Mouse (Mus musculus) forebrain, embryonic 15.5 days (tissue): Measurements from ENCODE around the gene Ergic1. TPM values are rescaled to one million over a fixed set of nuclear protein-coding genes. Genes with fewer than 3 reads are reported as not detected.

Experiments
- ATAC-seq: fragments of 200-750 bp; cut with Nextera tagmentation; replicated peaks from 2 replicates; pipeline ENCODE4 v1.8.0; 2017; ENCODE audit warnings: mild to moderate bottlenecking, moderate TSS enrichment, moderate library complexity
- H3K27ac ChIP-seq: fragments of 300-500 bp; sonication (generic); replicated peaks from 2 replicates; pipeline ENCODE4 v1.5.1; 2015; ENCODE audit warnings: mild to moderate bottlenecking, inconsistent platforms
- H3K27me3 ChIP-seq: fragments of 300-500 bp; sonication (generic); 2 replicates; pipeline ENCODE4 v1.6.1; 2015; ENCODE audit warnings: inconsistent platforms
- H3K36me3 ChIP-seq: fragments of 300-500 bp; sonication (generic); 2 replicates; pipeline ENCODE4 v1.6.1; 2015; ENCODE audit warnings: mild to moderate bottlenecking, inconsistent platforms
- H3K4me1 ChIP-seq: fragments of 300-500 bp; sonication (generic); 2 replicates; pipeline ENCODE4 v1.6.1; 2015; ENCODE audit warnings: inconsistent platforms
- H3K4me2 ChIP-seq: fragments of 300-500 bp; sonication (generic); replicated peaks from 2 replicates; pipeline ENCODE4 v1.6.1; 2015; ENCODE audit warnings: mild to moderate bottlenecking, inconsistent platforms
- H3K4me3 ChIP-seq: fragments of 300-500 bp; sonication (generic); 2 replicates; pipeline ENCODE4 v1.5.1; 2015; ENCODE audit warnings: mild to moderate bottlenecking, inconsistent platforms
- H3K9ac ChIP-seq: fragments of 300-500 bp; sonication (generic); replicated peaks from 2 replicates; pipeline ENCODE4 v1.6.1; 2015; ENCODE audit warnings: mild to moderate bottlenecking, inconsistent platforms
- H3K9me3 ChIP-seq: fragments of 300-500 bp; sonication (generic); 2 replicates; pipeline ENCODE4 v1.6.1; 2016; ENCODE audit warnings: inconsistent platforms
- WGBS: fragments of 180-500 bp; shearing (Covaris S2); methylation state at CpG from one replicate; pipeline ENCODE4 v1.1.7; 2015; ENCODE audit warnings: mixed read lengths; 5-methylcytosine and 5-hydroxymethylcytosine counted together
- polyA plus RNA-seq: library from polyadenylated mRNA; unstranded; fragments of >200 nt; fragmentation: Nextera tagmentation; extraction: Ambion mirVana; gene quantifications from 2 replicates; pipeline ENCODE4 v1.2.1, GENCODE M21; 2015

Ergic1 gene
- 90.4 and 98.7 TPM in 2 replicates for polyA plus RNA-seq

DNA sequence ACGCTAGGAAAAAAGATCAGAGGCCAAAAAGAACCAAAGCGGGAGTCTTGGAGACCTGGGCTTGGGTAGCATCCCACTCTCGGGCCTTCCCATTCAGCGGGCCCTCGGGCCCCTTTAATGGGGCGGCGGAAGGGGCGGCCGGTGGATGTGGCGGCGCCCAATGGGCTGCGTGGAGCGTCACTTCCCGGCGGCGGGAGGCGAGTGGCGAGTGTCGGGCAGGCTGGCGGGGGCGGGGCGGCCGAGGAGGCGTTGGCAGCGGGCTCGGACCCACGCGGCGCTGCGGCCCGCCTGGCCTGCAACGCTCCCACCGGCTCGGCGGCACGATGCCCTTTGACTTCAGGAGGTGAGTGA lies at the start of gene Ergic1:
Gene Ergic1, plus strand, starts transcription at position 200 of the 351 bp plus-strand sequence.
- under 1% methylated on average over 30 of the region's 36 CpGs for WGBS

DNA sequence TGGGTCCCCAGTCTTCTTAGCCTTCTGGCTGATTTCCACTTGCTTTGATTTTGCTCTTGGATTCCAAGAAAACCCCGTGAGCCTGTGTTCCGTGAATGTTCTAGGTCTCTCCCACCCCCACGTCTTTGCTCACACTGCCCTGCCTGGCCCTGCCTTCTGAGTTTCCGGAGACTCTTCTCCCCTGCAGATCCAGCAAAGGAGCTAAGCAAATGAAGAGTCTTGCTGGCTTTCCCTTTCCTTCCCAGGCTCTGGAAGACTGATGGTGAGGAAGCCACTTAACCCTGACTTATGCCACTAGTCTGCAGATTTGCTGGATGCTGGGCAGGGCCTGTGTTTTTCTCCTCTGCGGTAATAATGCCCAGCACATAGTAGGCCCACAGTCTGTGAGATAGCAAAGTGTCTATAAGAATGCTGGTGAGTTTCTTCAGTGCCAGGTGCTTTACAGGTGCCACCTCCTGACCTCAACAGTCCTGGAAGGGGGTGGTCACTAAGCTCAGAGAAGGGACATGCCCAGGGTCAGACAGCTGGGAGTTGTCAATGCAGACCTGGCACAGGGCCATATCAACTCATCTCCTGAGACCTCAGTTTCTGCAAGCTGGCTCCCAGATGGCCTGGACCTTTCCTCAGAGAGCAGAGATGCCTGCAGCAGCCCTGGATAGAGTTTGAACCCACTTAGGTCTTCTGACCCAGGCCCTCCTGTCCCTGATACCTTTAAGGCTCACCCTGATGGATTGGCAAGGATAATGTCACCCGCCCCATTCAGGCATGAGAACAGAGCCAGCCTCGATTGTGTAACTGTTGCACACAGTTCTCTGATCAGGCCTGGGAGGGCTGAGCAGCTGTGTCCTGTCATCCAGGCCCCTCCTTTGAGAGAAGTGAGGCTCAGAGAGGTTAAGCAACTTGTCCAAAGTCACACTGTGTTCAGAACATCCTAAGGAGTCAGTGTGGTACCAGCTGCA lies 49.2 kb upstream of the Ergic1 start:
- WGBS: 67% methylated on average over 7 of the region's 7 CpGs
- Histone ChIP-seq H3K27ac (no peak overlapping the region; the same call in 1 of the 2 replicates), H3K27me3 (no peaks in the 10 kb centered on the region), H3K4me1 (peaks cover 16% of the 10 kb centered on the region; the same call in 1 of the 2 replicates), H3K9ac (no peak overlapping the region), H3K9me3 (no peaks in the 10 kb centered on the region), H3K36me3 (no peaks in the 10 kb centered on the region), H3K4me3 (no peak overlapping the region), H3K4me2 (no peak overlapping the region)
- ATAC-seq: no peak

More for the DNA sequence above, at the start of gene Ergic1:
- Histone ChIP-seq H3K9ac (peak within 1 kb of the TSS; percentile 90), H3K27ac (peak within 1 kb of the TSS; percentile 85), H3K36me3 (peaks cover 16% of the 10 kb centered on the region), H3K4me2 (peak within 1 kb of the TSS; percentile 93), H3K9me3 (no peaks in the 10 kb centered on the region; the same call in 1 of the 2 replicates), H3K4me3 (peak within 1 kb of the TSS; percentile 91), H3K27me3 (no peaks in the 10 kb centered on the region), H3K4me1 (peaks cover 33% of the 10 kb centered on the region)
- peak; percentile 98 for ATAC-seq

DNA sequence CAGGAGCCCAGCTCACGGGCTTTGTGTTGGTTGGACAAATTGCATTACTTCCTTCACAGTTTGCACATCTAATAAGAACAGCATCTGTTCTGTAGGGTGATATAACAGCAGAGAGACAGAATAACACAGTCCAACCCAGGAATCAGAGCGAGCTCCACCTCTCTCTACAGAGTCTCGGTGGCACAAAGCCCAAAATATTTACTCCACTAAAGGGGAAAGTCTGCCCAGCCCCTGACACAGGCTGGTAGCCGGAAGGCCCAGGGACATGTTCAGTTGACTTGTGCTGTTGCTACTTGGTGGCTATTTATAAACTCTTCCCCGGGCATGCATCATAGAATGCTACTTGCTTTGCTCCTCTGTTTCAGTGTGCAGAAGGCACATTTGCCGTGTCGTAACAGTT lies 48.3 kb upstream of the Ergic1 start:
- ATAC-seq: no peak
- Histone ChIP-seq H3K4me2 (no peak overlapping the region), H3K36me3 (no peaks in the 10 kb centered on the region), H3K9ac (no peak overlapping the region), H3K4me3 (no peak overlapping the region), H3K27me3 (no peaks in the 10 kb centered on the region), H3K27ac (no peak overlapping the region), H3K9me3 (no peaks in the 10 kb centered on the region), H3K4me1 (peaks cover 16% of the 10 kb centered on the region; the same call in 1 of the 2 replicates)
- WGBS: 56% methylated on average over 7 of the region's 7 CpGs

DNA sequence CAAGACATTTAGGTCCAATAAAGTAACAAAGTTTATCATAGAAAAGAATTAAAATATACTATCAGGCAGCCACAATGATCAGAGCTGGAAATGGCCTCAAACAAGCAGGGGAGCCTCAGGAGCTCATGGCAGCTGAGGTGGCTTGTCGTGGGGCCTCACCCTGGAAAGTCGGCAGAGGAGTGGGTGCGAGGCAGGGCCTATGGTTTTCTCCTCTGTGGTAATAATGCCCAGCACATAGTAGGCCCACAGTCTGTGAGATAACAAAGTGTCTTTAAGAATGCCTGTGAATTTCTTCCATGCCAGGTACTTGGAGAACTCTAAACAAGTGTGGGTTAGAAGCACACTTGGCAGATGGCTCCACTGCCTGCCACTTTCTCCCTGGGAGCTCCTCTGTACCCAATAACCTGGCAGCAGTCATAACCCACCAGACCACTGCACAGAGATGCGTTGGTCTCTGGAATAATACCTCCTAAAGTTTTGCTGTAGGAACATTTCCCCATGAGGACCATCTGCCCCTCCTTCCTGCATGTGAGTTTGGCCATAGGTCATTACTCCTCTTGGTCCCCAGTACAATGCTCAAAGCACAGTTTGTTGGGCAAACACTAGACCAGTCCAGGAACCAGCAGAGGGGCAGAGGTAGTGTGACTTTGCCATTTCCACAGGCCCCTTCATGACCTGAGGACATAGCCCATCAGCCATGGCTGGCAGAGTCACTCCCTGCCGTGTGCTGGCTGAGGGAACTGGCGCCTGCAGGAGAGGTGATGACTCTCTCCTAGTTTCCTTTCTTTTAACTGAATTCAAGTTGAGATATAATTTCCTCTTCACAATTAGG lies 47.6 kb upstream of the Ergic1 start:
- Histone ChIP-seq H3K27ac (no peak overlapping the region), H3K4me1 (peaks cover 16% of the 10 kb centered on the region; the same call in 1 of the 2 replicates), H3K27me3 (no peaks in the 10 kb centered on the region), H3K4me2 (no peak overlapping the region), H3K36me3 (no peaks in the 10 kb centered on the region), H3K4me3 (no peak overlapping the region), H3K9me3 (no peaks in the 10 kb centered on the region), H3K9ac (no peak overlapping the region)
- ATAC-seq: no peak
- 76% methylated on average over 6 of the region's 6 CpGs for WGBS

DNA sequence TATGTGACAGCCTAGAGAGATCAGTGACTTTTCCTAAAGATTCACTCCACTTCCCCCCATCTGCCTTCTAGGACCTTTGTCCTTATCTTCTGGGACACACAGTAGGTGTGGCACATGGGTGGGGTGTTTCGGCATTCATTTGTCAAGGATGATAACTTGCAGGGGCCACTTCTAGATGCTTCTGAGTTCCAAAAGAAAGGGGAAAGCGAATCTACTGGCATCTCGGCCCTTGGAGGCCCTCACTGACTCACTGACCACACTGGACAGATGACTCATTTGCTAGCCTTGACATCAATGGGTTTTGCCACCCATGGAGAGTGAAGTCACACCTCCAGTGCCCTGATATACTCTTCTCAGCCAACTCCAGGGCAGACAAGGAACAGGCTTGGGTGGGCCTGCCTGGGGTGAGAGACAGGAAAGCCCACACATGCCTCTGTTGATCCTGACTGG lies 46.7 kb upstream of the Ergic1 start:
- Histone ChIP-seq H3K4me1 (peaks cover 12% of the 10 kb centered on the region; the same call in 1 of the 2 replicates), H3K36me3 (no peaks in the 10 kb centered on the region), H3K9ac (no peak overlapping the region), H3K27ac (no peak overlapping the region), H3K4me2 (no peak overlapping the region), H3K27me3 (no peaks in the 10 kb centered on the region), H3K9me3 (no peaks in the 10 kb centered on the region), H3K4me3 (no peak overlapping the region)
- no peak for ATAC-seq
- WGBS: 79% methylated on average over 3 of the region's 3 CpGs

DNA sequence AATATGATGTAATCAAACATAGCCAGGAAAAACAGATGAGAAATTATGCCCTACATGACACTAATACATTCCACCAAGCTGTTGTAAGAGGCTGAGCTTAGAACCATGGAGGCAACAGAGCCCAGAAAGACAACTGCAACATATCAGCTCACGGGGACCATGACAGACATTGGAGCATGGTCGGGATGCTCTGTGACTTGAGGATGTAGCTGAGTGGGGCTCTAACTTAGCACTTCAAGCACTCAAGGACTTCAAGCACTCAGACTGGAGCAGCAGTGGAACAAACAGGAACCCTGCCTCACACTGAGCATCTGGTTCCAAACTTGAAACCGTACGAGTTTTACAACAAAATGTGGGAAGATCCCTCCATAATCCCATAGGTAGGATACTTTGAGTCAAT lies 45.6 kb upstream of the Ergic1 start:
- no peak overlapping the region for H3K27ac ChIP-seq
- peaks cover 12% of the 10 kb centered on the region; the same call in 1 of the 2 replicates for H3K4me1 ChIP-seq
- H3K9me3 ChIP-seq: no peaks in the 10 kb centered on the region
- H3K4me2 ChIP-seq: no peak overlapping the region
- WGBS: 91% methylated on average over 4 of the region's 4 CpGs
- no peak overlapping the region for H3K4me3 ChIP-seq
- H3K36me3 ChIP-seq: no peaks in the 10 kb centered on the region
- no peak overlapping the region for H3K9ac ChIP-seq
- no peaks in the 10 kb centered on the region for H3K27me3 ChIP-seq
- ATAC-seq: no peak

DNA sequence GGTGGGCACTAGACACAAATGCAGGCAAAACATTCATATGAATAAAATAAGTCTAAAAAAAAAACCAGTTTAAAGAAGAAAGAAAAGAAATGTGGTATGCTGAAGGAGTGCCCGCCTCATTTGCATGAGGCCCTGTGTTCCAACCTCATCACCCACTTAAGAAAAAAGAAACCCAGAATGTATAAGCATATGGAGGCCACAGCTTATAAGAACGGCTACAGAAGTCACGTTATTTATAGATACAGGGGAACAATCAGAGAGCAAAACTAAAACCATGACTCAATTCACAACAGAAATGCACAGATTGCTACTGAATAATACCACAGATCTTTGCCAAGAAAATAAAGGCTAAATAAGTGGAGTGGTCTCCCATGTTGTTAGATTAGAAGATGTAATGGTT lies 43.0 kb upstream of the Ergic1 start:
- Histone ChIP-seq H3K4me2 (no peak overlapping the region), H3K4me3 (no peak overlapping the region), H3K36me3 (no peaks in the 10 kb centered on the region), H3K27ac (no peak overlapping the region), H3K4me1 (no peaks in the 10 kb centered on the region), H3K9me3 (no peaks in the 10 kb centered on the region), H3K27me3 (no peaks in the 10 kb centered on the region), H3K9ac (no peak overlapping the region)
- 82% methylated on average over 3 of the region's 3 CpGs for WGBS
- ATAC-seq: no peak

DNA sequence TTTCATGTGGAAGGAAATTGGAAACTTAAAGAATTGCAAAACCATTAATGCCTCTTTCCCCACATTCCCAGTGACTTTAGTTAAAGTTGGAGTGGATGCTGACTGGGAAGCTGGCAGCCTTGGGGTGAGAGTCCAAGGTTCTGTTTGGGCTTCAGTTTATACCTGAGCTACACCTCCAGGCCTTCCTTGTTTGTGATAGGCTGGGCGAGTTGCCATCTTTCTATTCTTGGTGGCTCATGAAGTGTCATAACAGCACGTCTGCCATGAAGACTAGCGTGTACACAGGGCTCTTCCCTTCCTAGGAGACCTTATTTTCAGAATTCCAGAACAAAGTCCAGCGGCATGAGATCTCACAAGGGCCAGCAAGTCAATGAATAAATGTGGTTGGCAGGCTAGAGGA lies 38.6 kb upstream of the Ergic1 start:
- H3K4me1 ChIP-seq: no peaks in the 10 kb centered on the region
- 77% methylated on average over 4 of the region's 4 CpGs for WGBS
- ATAC-seq: no peak
- no peaks in the 10 kb centered on the region for H3K27me3 ChIP-seq
- no peaks in the 10 kb centered on the region for H3K9me3 ChIP-seq
- H3K9ac ChIP-seq: no peak overlapping the region
- no peak overlapping the region for H3K4me3 ChIP-seq
- H3K4me2 ChIP-seq: no peak overlapping the region
- H3K27ac ChIP-seq: no peak overlapping the region
- H3K36me3 ChIP-seq: no peaks in the 10 kb centered on the region

DNA sequence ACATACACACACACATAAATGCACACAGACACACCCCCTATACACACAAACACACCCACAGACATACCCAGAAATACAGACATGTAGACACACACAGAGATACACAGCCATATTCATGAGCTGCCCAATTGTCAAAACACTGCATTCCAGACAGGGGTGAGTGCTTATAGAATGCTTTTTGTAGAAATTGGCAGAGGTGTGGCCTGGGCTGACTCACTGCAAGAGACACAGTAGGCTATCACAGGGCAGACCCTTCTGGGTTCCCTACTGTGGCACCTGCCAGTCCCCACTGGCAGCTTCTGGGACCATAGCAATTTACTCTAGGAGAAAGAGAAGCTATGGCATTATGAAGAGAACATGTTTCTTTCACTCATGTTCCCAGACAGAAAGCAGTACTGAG lies 37.0 kb upstream of the Ergic1 start:
- H3K36me3 ChIP-seq: no peaks in the 10 kb centered on the region
- no peaks in the 10 kb centered on the region for H3K27me3 ChIP-seq
- no peak overlapping the region for H3K4me3 ChIP-seq
- no peak for ATAC-seq
- no peak overlapping the region for H3K4me2 ChIP-seq
- H3K27ac ChIP-seq: no peak overlapping the region
- no peak overlapping the region for H3K9ac ChIP-seq
- H3K9me3 ChIP-seq: no peaks in the 10 kb centered on the region
- no peaks in the 10 kb centered on the region for H3K4me1 ChIP-seq

DNA sequence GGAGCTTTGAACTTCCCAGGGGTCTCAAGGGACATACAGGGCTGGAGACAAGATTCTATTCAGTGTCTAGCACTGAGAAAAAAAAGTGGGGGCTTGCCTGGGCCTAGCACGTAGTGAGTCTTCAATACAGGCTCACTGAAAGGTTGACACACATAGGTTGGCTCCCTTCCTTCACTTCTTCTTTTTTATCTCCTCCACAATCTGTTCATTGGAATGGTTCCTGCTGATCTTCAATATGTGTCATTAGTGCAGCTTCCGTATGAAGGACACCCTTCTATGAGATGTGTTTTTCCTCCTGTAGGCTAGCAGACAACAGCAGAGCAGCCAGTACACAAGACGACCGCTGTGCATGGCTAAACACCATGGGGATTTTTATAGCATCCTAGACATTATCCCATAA lies 36.5 kb upstream of the Ergic1 start:
- Histone ChIP-seq H3K9me3 (no peaks in the 10 kb centered on the region), H3K27me3 (no peaks in the 10 kb centered on the region), H3K4me1 (no peaks in the 10 kb centered on the region), H3K4me2 (no peak overlapping the region), H3K36me3 (no peaks in the 10 kb centered on the region), H3K27ac (no peak overlapping the region), H3K4me3 (no peak overlapping the region), H3K9ac (no peak overlapping the region)
- 88% methylated on average over 4 of the region's 4 CpGs for WGBS
- no peak for ATAC-seq

DNA sequence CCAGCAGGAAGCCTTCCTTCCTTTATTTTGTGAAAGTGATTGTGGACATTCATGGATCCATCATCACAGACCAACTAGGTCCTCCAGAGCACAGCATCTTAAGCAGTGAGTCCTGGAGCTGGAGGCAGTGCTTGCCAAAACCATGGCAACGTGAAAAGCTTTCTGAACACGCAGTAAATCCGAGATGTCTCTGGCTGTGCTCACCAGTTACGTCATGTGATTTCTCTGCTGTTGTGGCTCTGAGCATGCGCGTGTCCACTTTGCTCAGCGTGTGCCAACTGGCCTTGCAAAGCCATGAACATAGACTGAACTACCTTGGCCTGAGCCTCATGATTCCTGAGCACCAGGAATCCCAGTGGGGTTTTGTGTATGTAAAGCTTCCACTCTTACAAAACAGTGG lies 36.0 kb upstream of the Ergic1 start:
- no peak overlapping the region for H3K27ac ChIP-seq
- no peaks in the 10 kb centered on the region for H3K36me3 ChIP-seq
- no peaks in the 10 kb centered on the region for H3K4me1 ChIP-seq
- H3K4me3 ChIP-seq: no peak overlapping the region
- 75% methylated on average over 7 of the region's 7 CpGs for WGBS
- no peak overlapping the region for H3K4me2 ChIP-seq
- H3K9ac ChIP-seq: no peak overlapping the region
- H3K27me3 ChIP-seq: no peaks in the 10 kb centered on the region
- H3K9me3 ChIP-seq: no peaks in the 10 kb centered on the region
- no peak for ATAC-seq

DNA sequence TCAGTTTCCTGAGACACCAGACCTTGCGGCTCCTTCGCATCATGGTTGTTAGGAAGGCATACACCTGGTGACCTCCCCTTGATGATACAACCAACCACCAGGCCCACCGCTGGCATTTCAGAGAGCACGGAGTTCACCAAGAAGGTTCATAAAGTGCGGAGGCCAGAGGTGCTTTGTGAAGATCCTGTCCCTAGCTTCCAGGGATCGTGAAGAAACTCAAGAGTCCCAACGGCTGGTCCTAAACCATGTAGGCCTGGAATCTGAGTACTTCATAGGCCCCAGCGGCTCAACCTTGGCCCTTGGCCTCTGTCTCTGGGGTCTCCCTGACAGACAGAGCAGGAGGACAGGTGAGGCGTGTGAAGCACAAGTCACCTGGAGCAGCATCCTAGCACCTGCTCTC lies 34.0 kb upstream of the Ergic1 start:
- WGBS: 94% methylated on average over 9 of the region's 9 CpGs
- H3K36me3 ChIP-seq: no peaks in the 10 kb centered on the region
- no peak overlapping the region for H3K4me2 ChIP-seq
- H3K9ac ChIP-seq: no peak overlapping the region
- no peak overlapping the region for H3K4me3 ChIP-seq
- no peak for ATAC-seq
- no peaks in the 10 kb centered on the region for H3K9me3 ChIP-seq
- H3K27me3 ChIP-seq: no peaks in the 10 kb centered on the region
- H3K27ac ChIP-seq: no peak overlapping the region
- H3K4me1 ChIP-seq: no peaks in the 10 kb centered on the region
